Mouse (Mus musculus) frontal cortex, adult (tissue): ENCODE data around the gene Cyp2c23.
A peak's percentile ranks its signal among the peaks of the same experiment; 100 is the strongest.

ENCODE experiments used
- ATAC-seq: cut with Nextera tagmentation; 2 replicates; pipeline ENCODE4 v1.9.2; 2017; ENCODE audit warnings: mild to moderate bottlenecking, moderate library complexity, mixed read lengths; ENCODE audit not compliant: low TSS enrichment

The Cyp2c23 gene

DNA sequence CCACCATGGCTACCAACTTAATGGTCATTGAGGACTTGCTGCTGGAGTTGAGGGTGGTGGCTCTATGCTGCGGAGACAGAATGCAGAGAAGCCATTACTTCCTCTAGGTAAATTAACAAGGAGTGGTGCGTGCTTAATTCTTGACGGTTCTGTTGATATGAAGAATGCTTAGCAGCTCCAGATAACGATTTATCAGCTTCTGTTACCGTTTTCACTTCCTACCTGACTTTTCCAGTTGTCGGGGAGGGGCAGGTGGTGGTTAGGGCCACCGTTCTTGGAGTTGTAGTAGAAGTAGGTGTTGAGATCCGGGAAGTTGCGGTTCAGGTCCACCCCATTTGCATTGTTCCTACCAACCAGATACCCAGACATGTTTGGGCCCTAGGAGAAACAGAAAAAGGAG lies 55.3 kb downstream of the Cyp2c23 start:
- ATAC-seq: no peak

DNA sequence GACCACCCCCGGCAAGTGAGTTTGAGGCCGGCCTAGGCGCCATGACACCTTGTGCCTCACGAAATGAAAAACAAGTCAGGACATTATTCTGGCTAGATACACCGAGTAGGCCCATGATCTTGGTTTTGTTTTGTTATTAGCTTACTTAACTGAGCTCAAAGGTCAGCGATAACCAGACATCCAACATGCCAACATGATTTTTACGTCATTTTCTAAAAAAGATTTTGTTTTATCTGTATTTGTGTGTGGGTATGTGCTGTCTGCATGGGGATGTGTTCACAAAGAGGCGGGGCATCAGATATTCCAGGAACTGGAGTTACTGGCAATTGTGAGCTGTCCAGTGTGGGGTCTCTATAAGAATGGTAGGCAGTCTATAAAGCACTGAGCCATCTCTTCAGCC lies 56.9 kb downstream of the Cyp2c23 start:
- no peak for ATAC-seq

DNA sequence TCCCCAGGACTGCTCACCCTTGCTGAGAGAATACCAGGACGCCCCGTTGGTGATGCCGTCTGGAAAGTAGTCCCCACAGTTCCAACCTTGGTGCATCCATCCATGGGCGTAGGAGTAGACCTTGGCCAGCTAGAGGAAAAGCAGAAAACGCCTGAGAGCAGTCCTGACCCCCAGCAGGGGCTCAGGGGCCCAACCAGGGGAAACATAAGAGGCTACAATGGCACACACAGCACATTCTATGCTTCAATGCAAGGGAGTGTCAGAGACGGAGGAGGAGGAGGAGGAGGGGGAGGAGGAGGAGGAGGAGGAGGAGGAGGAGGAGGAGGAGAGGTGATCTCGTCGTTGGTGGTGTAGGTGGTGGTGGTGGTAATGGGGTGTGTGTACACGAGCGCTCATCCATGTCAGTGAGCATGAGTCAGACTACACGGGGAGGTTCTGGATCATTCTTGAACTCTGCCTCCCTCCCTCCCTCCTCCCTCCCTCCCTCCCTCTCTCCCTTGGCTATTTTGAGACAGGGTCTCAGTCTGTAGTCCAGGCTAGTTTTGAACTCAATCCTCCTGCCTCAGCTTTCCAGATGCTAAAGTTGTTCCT lies 60.5 kb downstream of the Cyp2c23 start:
- ATAC-seq: no peak

DNA sequence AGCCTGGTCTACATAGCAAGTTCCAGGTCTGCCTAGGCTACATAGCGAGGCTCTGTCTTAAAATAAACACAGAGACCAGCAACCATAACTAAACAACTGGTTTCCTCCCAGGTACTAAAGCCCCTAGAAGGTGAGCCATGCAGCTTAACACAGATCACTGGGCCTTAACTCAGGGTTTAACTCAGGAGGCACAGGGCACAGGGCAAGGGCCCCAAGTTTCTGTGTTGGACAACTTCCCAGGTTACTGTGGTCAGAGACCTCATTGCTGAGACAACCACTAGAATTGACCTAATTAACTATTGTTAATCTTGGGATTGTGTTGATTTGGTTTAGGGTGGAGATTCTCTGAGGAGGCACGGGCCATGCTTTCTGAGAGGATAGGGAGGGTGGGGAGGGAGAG lies 62.5 kb downstream of the Cyp2c23 start:
- no peak for ATAC-seq

DNA sequence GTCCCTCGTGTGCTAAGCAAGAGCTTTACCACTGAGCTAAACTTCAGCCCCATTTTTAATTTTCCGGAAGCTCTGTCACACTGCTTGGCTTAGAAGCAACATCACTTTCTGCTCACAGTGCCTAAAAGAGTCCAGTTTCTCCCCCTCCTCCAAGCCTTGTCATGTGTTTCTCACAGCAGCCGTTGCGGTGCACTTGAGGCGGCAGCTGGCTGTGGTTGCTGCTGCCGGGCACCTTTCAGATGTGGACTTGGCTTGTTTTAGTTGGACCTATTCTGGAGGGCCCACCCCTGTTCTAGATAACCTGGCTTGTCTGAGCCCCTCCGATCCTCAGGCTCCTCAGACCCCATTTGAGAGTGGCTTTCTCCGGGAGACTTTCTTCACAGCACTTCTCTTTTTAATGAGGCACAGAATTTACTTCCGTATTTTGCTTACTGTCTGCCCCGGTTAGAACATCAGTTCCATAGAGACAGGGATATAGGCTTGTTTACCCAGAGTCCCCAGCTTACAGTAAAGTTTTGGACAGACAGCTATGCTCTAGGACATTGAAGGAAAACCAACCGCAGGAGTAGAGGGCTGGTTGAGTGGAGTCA lies 63.4 kb downstream of the Cyp2c23 start:
- ATAC-seq: no peak

DNA sequence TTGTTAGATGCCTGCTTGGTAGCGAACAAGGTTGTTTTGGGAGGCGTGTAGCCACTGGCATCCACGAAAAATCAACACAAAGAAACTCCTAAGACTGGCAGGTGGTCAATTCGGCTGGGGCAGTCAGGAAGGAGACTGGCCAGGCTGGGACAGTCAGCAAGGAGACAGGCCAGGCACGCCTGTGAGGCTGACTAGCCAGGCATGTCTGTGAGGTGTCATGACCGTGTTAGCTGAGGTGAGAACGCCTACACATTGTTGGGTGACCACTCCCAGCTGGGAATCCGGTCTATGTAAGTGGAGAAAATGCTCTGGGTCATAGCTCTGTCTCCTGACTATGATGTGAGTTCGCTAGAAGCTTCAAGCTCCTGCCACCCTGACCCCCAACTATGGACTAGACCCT lies 66.2 kb downstream of the Cyp2c23 start:
- ATAC-seq: no peak

DNA sequence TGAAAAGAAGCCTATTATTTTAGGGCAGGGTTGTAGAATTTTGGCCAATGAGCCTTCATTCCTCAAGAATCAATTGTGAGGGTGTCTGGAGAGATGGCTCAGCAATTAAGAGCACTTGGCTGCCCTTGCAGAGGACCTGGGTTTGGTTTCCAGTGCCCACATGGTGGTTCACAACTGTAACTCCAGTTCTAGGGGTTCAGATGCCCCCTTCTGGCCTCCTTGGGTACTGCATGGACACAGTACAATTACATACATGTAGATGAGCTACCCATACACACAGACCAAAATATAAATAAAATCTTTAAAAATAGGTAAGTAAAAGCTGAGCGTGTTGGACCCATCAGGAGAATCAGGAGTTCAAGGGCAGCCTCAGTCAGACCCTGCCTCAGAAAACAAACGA lies 67.8 kb downstream of the Cyp2c23 start:
- ATAC-seq: no peak

DNA sequence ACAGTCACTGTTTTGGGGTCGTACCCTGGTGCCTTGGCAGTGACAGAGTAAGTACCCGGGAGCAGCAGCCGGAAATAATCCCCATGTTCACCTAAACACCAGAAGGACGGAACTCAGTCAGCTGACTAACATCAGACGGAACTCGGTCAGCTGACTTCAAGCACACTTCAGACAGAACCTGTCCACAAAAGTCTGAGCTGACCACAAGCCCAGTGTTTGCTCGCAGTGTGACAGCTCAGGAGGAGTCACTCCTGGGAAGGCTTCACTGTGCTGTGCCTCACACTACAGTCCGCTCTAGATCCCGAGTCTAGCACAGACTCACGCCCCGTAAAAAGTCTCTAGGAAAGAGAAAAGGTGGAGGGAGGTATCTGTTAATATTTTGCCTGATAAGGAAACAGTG lies 69.0 kb downstream of the Cyp2c23 start:
- no peak for ATAC-seq

DNA sequence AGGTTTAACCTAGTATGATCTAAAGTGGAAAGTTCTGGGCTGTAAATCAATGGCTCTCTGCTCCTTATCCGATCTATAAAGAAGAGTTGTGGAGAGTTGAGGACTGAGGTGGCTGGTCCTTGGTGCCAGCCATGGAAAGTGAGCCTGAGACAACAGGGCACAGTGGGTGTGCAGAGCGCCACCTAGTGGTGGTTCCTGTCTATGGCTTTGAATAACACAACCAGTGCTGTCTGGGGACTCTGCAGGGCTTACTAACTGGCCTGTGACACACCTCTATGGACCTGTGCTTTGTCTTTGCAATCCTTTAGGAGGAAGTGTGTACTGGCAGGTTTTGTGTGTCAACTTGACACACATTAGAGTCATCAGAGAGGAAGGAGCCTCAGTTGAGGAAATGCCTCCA lies 69.8 kb downstream of the Cyp2c23 start:
- peak; percentile 78 for ATAC-seq

DNA sequence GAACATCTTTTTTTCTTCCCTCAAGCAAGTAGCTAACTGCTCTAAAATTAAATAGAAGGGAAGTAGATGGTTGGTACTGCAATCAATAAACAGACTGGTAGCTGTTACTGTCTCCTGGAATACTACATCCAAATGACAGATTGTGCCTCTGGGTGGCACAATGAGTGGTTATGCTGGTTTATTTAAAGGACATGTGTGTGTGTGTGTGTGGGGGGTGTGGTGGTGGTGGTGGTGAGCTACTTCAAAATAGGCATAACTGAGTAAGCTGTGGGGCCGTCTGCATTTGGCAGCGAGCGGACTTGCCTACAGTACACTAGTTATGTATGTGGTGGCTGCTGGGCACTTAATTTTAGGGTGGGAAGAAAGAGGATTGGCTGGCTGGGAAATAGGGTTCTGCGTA lies 71.1 kb downstream of the Cyp2c23 start:
- ATAC-seq: peak; percentile 92

DNA sequence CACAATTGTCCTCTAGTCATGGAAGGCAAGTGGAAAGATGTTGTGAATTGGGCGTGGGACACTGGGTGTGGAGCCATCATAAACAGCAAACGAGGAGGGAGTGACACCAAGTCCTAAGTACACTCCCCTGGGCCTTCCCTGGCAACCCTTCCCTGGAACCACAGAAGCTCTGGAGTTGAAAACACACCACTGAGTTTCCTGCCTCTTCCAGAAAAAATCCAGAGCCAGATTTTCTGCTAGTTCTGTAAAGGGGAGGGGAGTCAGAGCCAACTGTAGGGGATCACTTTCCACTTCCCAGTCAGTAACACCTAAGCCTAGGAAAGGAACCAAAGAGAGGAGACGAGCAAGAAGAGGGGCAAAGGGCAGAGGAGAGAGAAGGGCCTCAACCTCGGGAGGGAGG lies 71.6 kb downstream of the Cyp2c23 start:
- peak; percentile 44; the same call in 1 of the 2 replicates for ATAC-seq

DNA sequence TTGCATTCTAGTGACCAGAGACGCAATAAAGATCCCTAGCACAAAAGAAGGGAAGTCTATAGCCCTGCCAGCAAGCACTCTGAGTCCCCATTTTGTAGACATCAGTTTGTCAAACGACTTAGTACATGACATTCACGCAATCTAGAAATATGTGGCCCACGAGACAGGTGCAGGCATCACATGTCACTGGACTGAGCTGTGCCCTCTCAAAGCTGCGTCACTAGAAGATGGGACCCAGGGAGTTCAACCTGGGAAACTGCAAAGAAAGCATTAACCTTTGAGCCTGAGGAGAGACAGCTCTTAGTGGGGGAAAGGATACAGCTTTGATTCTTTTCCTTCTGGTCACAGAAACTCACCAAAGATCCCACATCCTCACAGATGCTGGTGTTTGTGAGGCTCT lies 73.7 kb downstream of the Cyp2c23 start:
- no peak for ATAC-seq
